Mouse (Mus musculus) liver (tissue): ENCODE measurements around the gene Kif7.
A peak's percentile ranks its signal among the peaks of the same experiment; 100 is the strongest.

Experiments used
- DNase-seq: peaks from one replicate; pipeline ENCODE4 v3.0.0-alpha.2; 2020; ENCODE audit warnings: mixed read lengths

The Kif7 gene

DNA sequence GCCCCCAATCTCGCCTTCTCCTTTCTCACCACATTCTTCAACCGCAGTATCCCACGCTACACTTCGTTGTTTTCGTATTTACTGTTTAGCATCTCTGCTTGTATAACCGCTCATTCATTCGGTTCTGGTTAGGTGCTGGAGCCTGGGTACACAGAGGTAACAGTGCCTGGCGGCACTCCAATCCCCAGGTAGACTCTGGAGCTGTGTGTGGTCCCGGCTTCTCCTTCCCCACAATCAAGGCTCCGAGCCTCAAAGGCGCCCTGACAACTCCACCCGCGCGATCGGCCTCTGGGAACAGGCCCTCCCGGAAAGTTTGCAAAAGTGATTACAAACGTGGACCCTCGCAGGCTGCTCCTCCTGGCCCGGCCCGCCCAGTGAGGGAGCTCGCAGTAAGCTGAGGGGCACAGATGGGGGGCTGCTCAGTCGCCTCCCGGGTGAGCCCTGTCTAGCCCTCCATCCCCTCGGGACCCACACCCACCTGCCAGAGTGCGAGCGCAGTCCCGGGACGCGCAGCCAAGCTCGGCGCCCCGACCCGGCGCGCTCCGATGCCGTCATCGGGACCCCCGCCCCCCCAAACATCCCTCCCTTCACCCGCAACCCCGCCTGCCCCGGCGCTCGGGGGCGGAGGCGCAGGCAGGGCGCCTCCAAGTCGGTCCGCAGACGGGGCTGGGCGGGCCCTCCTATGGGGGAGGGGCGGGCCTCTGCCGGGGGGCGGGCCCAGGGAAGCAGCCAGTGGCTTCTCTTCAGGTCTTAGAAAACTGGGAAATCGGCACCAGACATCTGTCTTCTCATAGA is at the start of gene Kif7:
Kif7 (minus strand) TSS at position 534 of the 795 bp plus-strand sequence.
- DNase-seq = peak; percentile 85

DNA sequence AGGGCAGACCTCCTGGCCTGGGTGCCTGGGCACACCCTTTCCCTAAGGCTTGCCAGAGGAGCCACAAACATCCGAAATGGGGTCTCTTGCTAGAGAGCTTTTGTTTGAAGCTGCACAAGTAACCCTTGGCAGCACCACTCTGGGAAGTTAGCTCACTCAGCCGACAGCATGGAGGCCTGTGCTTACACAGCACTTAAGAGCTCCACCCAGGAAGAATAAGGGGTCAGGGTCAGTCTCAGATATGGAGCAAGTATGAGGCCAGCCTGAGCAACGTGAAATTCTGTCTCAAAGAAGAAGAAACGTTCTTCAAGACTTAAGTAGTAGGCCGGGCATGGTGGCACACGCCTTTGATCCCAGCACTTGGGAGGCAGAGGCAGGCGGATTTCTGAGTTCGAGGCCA is 46.6 kb upstream of the Kif7 start:
- DNase-seq = no peak

DNA sequence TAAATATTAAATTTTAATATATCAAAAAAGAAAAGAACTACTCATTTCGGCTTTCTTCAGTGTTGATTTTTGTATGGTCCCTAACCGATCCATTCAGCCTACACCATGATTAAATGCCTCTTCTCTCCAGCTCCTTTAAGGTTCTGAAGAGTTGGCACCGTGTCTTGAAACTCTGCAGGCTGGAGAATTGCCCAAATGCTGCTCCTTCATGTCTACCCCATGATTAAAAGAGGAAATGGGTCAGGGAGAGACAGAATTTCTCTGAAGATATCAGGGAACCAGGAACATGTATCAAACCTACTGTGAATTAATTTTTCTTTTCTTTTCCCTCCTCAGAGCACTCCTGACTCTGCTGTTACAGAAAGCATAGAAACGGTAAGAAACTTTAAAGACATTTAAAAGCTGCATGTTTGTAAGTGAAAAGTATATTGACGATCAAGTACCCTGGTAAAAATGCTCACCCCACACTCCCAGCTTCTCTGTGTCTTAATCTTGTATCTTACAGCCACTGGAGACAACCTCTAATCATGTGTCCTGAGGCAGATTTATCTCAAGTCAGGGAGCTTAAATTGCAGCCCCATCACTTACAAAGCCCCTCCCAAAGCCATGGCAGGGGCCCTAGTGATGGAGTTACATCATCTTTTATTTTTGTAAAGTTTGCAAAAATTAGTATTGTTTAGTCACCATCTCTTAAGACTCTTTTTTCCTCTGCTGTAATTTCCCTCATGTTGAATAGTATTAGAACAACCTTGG is 45.8 kb upstream of the Kif7 start:
- no peak for DNase-seq

DNA sequence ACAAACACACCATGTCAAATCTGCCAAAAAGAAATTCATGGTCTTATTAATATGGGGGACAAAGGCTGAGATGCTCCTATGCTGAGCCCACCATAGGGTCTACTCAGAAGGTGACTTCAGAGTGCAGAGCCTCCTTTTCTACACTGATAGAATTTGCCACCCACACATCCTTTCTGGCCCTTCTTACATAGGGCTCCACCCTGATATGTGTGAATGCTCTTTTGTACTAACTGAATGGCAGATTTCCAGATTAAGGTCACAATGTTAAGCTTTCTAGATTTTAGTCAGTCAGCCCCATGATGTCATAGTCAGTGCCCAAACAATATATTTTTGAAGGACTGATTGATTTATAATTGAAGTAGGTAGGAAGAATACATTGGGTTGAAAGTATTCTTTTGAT is 44.2 kb upstream of the Kif7 start:
- no peak for DNase-seq

DNA sequence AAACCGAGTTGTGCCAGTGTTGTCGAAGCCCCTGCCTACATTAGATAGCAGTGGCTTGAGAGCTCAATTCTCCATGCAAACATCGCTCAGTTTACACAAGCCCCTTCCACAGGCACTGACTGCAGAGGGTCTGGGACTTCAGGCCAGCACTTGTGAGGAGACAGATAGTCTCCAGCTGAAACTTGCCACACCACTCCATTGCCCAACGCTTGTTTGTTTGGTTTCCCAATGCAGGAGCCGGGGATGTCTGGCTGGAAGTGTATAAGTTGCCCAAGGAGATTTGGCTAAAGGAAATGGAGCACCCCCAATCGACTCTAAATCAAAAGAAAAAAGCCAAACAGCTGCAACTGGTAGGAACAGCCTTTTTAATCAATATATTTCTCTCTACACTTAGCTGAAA is 42.7 kb upstream of the Kif7 start:
- no peak for DNase-seq

DNA sequence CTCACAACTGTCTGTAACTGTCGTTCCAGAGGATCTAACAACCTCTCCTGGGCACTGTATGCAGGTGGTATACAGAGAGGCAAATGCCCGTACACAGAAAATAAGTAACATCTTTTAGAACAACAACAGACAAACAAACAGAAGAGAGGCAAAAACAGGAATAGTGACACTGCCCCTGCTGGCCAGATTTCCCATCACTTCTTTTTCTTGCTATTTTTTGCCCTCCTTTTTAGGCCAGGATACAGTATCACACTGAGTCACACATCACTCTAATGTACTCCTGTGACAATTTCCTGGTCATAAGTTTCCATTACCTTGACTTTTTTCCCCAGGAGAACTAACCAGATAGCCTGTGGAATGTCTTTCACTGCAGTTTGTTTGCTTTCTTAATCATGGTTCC is 40.8 kb upstream of the Kif7 start:
- no peak for DNase-seq

DNA sequence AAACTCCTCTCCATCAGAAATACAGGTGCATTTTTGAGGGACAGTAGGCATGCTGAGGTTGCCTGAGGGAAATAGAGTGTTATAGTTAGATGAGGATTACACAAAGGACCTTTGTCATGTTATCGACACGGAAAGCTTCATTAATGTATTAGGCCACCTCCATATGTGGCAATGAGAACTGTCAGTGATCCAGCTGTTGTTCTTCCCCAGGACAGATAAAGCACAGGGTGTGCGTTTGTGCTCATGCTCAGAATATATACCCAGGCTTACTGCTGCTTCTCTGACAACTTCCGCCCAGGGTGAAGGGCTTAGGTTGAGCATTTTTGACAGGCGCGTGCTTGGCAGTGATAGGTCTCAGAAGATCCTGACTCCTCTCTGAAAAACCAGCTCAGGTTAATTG is 34.0 kb upstream of the Kif7 start:
- no peak for DNase-seq

DNA sequence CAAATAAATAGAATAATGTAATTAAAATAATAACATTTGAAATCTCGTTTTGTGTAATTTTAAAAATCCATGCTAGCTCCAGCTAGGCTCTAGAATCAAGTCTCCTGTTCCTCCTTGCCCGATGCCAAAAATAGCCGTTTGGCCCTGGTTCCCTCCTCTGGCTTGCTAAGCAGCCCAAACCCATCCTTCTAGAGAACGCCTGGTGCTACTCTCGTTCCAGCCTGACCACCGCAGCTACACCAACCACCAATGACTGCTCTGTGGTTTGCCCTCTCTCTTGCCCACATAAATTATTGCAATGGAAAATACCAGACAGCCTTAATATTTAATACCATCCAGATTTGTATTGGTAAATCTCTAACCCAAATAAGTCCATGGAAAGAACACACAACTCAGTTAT is 32.1 kb upstream of the Kif7 start:
- DNase-seq = no peak

DNA sequence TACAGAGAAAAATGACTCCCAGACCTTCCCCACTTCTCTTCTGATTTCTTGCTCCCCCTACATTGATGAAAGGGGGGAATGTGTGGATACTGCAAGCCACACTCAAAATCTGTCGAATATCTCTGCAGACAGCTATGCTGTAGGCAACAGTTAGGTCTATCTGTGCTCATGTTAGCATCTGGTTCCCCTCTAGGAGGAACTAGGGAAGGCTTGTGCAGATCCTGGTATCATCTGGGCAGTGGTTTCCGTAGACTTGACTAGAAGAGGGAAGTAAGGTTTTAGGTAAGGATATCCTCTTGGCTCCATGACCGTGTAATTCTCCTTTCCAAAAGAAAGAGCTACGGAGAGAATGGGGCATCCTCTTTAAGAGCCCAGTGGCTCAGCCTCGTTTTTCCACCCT is 29.1 kb upstream of the Kif7 start:
- DNase-seq = no peak

DNA sequence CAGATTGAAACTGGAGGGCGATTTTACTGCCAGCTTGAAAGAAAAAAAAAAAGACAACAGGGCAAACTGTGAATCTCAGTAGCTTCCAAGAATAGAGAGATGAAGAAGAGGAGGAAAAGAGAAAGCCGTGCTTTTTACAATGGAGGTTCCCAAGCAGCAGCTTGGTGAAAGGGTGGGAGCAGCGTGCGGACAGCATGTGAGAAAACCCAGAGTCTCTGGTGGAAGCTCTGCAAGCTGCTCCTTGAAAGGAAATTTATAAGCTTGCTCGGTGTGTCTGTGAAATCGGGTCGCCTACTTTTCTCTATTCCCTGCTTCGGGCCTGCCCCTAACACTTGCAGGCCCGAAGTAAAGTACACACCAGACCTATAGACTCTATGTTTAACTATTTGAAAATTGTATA is 28.5 kb upstream of the Kif7 start:
- no peak for DNase-seq

DNA sequence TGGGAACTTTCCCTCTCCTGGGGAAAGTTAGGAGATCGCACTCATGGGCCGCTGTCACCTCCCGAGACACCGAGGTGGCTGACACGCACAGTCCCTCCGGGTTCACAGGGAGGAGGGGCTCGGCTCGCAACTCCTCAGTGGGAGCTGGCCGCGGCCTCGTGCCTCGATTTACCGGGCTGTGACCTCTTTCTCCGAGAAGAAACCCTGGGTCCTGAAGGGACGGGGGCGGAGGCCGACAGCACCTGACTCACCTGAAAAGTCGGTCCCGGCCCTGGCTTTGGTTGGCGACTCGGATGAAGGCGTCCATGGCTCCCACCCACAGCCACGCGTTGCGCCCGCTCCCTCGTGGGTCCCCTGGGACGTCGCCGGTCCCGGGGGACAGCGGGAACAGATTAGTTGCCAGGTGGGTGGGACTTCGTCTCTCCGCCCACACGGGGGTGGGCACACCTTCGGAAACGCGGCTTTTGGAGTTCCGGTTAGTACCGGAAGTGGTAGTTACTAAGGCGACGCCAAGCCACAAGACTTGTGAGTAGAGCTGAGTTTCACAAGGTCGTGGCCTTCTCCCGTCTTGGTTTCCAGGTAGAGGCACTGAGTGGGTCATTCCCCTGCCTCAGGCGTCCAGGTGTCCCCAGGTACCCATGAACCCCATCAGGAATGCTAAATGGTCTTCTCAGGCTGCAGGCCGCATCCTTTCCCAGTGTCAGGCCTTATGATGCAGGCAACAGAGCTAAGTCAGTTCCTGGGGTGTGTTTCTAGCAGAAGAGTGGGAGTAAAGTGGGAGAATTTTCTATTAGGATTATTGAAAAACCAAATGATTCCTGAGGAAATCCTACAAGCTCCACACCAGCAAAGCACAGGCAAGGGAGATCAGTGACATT is 27.4 kb upstream of the Kif7 start, which contains the start of the genes Pex11a and Wdr93:
Pex11a (minus strand) TSS at position 473 of the 878 bp plus-strand sequence.
Wdr93 (plus strand) TSS at position 505 of the 878 bp plus-strand sequence.
- DNase-seq = peak; percentile 76

DNA sequence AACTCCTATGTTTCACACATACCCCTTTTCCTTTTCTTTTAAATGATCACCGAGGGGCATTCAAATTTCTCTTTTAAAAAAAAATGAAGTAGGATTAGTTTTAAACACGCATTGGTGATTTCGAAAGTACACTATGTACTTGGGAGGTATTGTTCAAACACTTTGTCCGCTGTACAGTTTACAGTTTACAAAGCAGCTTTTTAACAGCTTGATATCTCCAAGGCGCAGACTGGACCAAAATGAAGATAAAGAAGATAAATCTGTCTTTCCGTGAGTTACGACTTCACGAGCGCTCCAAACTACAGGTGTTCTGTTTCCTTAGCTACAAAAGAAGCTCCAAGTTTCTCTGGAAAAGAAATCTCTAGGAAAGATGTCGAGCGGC is 26.7 kb upstream of the Kif7 start:
- DNase-seq = no peak

DNA sequence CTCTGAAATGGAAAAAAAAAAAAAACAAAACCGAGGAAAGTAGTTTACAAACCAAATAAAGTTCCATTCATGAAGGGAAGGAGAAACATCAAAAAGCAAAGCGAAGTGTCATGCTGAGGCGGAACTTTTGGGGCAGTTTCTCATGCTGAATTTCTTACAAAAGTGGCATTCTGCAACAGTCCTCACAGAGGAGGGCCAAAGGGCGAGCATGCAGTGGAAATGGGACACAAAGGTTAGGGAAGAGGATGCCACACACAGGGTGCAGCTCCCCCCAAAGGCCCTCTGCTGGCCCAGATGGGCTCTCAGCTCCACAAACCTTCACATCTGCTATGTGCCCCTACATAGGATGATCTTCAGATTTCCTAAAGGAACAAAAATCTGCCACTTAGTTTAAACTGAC is 24.8 kb upstream of the Kif7 start:
- DNase-seq = no peak

DNA sequence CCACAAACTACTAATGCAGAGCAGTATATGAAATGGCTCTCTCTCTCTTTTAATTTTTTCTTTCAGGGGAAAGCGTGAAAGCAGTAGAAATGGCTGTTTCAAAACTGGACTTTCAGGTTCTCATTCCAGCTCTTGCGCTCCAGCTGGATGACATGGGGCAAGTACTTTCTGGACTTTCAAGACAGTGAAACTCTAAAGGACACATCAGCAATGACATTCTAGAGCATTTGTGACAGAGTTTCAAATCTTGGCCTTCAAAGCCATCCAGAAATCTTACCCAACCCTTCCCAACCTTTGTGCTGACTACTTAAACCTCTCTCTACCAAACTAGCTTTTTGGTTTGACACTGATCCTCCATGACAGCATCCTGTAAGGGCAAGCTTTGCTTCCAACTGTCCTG is 23.4 kb upstream of the Kif7 start:
- DNase-seq = no peak

DNA sequence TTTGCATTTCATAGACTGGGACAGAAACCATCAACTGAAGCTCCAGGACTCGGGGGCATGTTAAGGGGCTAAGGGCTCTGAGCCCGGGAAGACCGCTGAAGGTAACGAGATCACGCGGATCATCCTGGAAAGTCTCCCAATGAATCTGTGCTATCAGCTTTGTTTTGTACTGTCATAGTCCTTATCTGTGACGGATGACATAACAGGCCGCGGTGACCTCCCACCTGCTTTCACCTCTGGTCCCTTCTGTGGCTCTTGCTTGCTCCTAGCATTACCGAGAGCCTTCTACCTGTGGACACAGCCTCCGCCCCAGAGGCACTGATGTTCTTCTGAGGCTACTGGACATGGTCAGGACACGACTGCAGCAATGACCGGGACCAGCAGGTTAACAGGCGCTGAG is 21.0 kb upstream of the Kif7 start:
- no peak for DNase-seq

DNA sequence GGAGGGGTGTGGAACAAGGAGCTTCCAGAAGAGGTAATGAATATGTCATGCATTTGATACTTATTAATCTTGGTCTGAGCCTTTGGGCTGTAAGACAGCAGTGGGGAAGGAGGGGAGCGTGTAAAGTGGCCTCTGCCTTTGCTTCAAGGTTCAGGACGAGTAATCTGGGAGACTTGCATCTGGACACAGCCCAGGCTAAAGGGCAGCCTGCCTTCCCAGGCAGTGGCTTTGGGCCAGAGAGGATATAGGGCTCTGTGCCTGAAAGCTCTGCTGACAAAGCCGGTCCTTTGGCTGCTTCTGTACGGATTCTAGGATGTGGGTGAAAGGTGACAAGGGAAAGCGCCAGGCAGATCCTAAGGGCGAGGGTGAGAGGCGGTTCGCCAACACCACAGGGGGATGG is 19.0 kb upstream of the Kif7 start:
- no peak for DNase-seq

DNA sequence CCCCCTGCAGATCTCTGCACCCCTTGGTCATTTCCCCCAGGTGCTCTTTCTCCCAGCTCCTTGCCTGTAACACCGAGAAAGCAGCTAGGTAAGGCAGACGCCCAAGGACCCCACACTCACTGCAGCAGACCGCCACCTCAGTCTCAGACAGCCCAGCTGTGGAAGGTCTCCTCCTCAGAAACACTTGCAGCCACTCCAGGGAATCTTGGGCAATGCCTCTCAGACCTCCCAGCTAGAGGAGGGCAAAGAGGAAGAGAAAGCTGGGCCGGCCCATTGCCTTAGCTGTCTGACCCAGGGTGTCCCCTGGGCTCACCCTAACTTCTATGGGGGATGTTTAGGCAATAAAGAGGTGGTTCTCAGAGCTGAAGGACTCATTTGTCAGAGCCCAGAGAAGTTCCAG is 17.1 kb upstream of the Kif7 start, which contains the start of gene Plin1:
Plin1 (minus strand) TSS at position 282 of the 400 bp plus-strand sequence.
- no peak for DNase-seq

DNA sequence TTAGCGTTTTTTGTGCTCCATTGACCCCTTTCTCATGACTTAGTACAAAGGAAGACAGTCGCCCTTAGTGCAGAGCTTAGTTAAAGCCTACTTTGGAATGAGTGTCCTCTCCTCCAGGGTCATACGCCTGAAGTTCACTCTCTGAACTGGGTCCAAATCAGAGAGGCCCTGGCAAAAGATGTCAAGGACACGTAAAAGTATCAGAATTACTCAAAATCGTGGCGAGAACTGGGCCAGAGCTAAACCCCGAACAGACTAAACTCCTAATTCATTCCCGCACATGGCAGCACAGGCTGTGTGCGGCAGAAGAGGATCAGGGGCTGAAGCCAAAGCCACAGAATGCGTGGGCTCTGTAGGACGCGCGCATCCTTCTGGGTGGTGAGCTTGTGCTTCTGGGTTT is 15.9 kb upstream of the Kif7 start:
- no peak for DNase-seq

DNA sequence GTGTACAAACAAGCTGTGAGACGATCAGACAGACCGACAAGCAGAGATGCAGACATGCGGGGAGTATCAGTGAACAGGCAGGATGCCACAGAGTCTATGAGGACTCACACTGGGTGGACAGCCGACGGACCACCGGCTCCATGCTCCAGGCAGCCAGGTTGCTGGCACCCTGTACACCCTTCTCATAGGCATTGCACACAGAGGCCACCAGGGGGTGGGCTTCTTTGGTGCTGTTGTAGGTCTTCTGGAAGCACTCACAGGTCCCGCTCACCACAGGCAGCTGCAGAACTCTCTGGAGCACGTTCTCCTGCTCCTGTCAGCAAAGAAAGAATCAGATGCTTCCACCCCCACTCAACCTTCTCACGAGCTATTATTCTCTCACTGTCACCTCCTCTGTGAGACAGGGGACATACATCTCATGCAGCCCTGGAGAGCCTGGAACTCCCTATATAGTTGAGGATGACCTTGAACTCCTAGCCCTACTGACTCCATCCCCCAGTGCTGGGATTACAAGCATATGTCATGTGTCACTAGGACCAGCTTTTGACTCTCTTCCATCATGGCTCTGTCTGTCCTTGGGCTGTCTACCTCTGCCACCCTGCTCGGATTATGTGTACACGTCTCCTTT is 14.3 kb upstream of the Kif7 start:
- no peak for DNase-seq

DNA sequence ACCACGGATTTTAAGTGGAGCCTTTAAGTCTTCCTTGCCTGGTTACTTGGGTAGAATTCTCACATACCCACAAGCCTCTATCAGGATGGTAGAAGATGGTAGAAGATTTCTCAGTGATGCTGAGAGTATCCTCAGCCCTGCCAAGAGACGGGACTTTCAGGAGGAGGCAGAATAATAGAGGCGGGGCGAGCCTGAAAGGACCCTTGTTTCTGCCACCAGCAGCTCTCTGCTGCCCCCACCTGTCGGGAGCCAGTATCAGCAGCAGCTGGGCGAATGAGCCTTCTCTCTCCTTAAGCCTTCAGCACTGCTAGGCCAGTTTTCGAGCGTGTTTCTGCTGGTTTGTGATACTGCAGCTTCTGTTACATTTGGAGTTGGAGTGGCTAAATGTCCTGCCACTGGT is 13.6 kb upstream of the Kif7 start:
- peak; percentile 69 for DNase-seq

DNA sequence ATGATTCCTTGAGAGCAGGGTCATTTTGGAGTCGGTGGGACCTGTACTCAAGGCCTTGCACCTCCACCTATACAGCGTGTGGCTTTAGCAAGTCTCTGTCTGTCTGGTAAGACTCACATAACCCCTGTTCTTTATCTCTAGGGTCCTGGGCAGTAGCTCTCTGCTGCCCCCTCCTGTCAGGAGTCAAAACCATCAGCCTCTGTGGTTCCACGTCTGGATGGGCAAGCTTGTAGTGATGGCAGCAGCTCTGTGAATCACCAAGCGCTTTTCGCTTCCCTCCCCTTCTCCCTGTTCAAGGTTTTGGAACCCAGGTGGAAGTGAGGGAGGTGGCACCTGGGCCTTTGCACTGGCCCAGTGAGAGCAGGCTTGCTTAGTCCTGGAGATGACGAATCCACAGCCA is 12.7 kb upstream of the Kif7 start:
- DNase-seq = peak; percentile 61

DNA sequence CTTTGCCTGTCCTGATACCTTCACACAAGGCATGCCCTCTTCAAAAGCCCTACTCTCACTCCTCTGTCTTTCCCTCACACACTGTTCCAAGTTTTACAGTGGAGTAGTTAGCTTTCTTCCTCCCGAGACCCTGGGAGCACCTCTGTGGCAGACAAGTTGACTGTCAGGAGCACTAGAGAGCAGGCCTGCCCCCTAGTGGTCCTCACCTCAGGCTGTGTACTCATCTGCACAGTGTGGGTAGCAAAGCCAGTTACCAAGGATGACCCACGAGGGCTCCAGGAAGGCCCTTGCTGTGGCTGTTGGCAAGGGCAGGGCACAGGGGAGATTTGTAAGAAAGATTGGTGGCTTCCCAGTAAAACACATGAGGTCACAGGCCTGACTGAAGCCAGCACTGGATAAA is 11.6 kb upstream of the Kif7 start:
- peak; percentile 63 for DNase-seq
